Mouse (Mus musculus): ENCODE measurements around the gene Npr2. TPM values are rescaled to one million over a fixed set of nuclear protein-coding genes. Genes with fewer than 3 reads are reported as not detected.
A peak's percentile ranks its signal among the peaks of the same experiment; 100 is the strongest.

Gene Npr2
- polyA plus RNA-seq, 1 experiment from 2014 or later = 15.5 TPM

DNA sequence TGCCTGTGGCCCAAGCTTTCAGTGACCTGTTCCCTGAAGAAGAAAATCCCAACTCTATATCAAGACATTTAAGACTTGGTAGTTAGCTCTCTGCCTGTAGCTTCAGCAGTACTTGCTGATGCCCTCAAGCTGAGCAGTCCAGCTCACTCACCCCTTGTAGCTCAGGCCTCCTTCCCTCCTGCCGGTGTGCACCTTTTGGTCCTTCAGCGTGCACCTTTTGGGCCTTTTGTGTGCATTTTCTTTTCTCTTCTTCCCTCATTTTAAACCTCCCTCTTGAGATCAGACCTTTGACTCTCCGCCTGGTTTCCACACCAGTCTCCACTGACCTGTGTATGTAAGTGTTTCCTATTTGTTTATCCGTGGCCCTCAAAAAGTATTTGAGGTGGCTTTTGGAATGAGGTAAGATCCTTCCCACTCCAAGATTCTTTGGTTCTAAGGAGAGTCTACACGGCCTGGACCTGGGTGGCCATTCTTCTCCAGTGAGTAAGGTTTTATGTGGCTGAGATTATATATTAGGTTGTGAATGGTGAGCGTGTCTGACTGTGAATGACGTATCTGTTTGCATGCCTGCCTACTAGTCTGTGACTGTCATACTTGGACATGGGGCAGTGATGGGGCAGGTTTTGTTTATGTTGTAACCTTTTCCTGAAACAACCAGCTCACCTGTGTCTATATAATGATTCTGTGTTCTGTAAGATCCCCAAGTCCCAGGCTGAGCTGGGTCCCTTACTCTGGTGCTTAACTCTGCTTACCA lies 3.1 kb downstream of the Npr2 start:
- Histone ChIP-seq H3K27ac (ENCODE audit: low read depth, low read length) (no peak overlapping the region), H3K4me2 (no peak overlapping the region), H3K4me3 (ENCODE audit: low read depth, low read length) (no peak overlapping the region), H3K4me1 (ENCODE audit: control insufficient read depth, insufficient read depth, low read length) (peaks cover 21% of the 10 kb centered on the region), H3K9me3 (ENCODE audit: control insufficient read depth, low read length) (no peaks in the 10 kb centered on the region), H3K27me3 (ENCODE audit: control insufficient read depth, insufficient read depth, low read length) (peaks cover 11% of the 10 kb centered on the region), H3K36me3 (ENCODE audit: control insufficient read depth, insufficient read depth, low read length) (no peaks in the 10 kb centered on the region), H3K9ac (ENCODE audit: low read length) (no peak overlapping the region)
- ATAC-seq (ENCODE audit: low FRiP score) (no peak), DNase-seq (ENCODE audit: low spot score, missing footprints) (no peak)
- 85% methylated on average over 7 of the region's 7 CpGs for WGBS

DNA sequence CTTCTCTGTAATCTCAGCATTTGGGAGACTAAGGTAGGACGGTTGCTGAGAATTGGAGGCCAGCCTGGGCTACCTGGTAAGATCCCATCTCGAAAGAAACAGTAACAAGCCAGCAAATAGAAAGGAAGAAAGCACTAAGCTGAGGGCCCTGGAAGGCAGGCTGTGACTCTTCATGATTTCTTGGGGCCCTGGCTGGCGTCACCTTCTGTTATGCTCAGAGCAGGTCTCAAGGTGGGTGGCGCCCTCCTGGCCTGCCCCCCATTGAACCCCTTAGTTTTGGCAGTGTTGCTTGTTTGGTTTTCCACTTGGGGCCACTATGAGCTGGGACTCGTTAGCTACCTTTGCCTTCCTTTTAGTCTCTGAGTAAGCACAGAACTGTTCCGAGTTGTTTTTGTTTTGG lies 5.0 kb downstream of the Npr2 start:
- no peak for DNase-seq (ENCODE audit: low spot score, missing footprints)
- no peaks in the 10 kb centered on the region for H3K9me3 ChIP-seq (ENCODE audit: control insufficient read depth, low read length)
- H3K27me3 ChIP-seq (ENCODE audit: control insufficient read depth, insufficient read depth, low read length) = peaks cover 11% of the 10 kb centered on the region
- WGBS = 81% methylated on average over 6 of the region's 6 CpGs
- H3K36me3 ChIP-seq (ENCODE audit: control insufficient read depth, insufficient read depth, low read length) = no peaks in the 10 kb centered on the region
- no peak overlapping the region for H3K27ac ChIP-seq (ENCODE audit: low read depth, low read length)
- no peak overlapping the region for H3K4me2 ChIP-seq
- H3K9ac ChIP-seq (ENCODE audit: low read length) = no peak overlapping the region
- ATAC-seq (ENCODE audit: low FRiP score) = no peak
- peaks cover 14% of the 10 kb centered on the region for H3K4me1 ChIP-seq (ENCODE audit: control insufficient read depth, insufficient read depth, low read length)
- no peak overlapping the region for H3K4me3 ChIP-seq (ENCODE audit: low read depth, low read length)

DNA sequence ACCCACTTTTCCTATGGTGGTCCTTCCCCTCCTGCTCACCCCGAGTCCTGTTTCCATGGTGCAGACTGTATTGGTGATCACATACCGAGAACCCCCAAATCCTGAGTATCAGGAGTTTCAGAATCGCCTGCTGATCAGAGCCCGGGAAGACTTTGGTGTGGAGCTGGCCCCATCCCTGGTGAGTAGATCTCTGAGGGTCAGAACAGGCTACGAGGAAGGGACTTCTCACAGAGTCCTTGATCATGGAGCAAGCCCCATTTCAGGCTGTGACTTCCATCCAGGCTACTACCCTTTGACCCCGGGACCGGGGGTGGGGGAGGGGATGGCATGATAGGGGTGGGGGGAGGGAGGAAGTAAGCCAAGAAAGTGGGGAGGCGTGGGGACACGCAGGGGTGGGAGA lies 8.3 kb downstream of the Npr2 start:
- Histone ChIP-seq H3K4me1 (ENCODE audit: control insufficient read depth, insufficient read depth, low read length) (no peaks in the 10 kb centered on the region), H3K4me2 (no peak overlapping the region), H3K27me3 (ENCODE audit: control insufficient read depth, insufficient read depth, low read length) (no peaks in the 10 kb centered on the region), H3K36me3 (ENCODE audit: control insufficient read depth, insufficient read depth, low read length) (no peaks in the 10 kb centered on the region), H3K4me3 (ENCODE audit: low read depth, low read length) (no peak overlapping the region), H3K9me3 (ENCODE audit: control insufficient read depth, low read length) (no peaks in the 10 kb centered on the region), H3K9ac (ENCODE audit: low read length) (no peak overlapping the region), H3K27ac (ENCODE audit: low read depth, low read length) (no peak overlapping the region)
- WGBS = 75% methylated on average over 9 of the region's 9 CpGs
- no peak for ATAC-seq (ENCODE audit: low FRiP score)
- DNase-seq (ENCODE audit: low spot score, missing footprints) = no peak

DNA sequence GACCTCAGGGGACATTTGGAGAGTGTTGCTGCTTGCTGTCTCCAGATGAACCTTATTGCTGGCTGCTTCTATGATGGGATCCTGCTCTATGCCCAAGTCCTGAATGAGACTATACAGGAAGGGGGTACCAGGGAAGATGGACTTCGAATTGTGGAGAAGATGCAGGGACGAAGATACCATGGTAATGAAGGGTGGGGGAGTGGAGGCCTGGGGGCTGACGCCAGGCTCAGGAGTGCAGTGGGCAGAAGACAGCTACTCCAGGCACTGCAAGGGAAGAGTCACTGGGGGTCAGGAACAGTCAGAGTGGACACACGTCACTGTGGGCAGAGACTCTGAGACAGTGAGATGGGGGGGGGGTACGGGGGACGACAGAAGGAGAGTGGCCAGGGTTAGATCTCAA lies 8.8 kb downstream of the Npr2 start:
- H3K9me3 ChIP-seq (ENCODE audit: control insufficient read depth, low read length) = no peaks in the 10 kb centered on the region
- ATAC-seq (ENCODE audit: low FRiP score) = no peak
- no peak overlapping the region for H3K9ac ChIP-seq (ENCODE audit: low read length)
- H3K4me2 ChIP-seq = no peak overlapping the region
- no peaks in the 10 kb centered on the region for H3K36me3 ChIP-seq (ENCODE audit: control insufficient read depth, insufficient read depth, low read length)
- no peaks in the 10 kb centered on the region for H3K4me1 ChIP-seq (ENCODE audit: control insufficient read depth, insufficient read depth, low read length)
- H3K27me3 ChIP-seq (ENCODE audit: control insufficient read depth, insufficient read depth, low read length) = no peaks in the 10 kb centered on the region
- WGBS = 86% methylated on average over 6 of the region's 6 CpGs
- no peak for DNase-seq (ENCODE audit: low spot score, missing footprints)
- H3K27ac ChIP-seq (ENCODE audit: low read depth, low read length) = no peak overlapping the region
- H3K4me3 ChIP-seq (ENCODE audit: low read depth, low read length) = no peak overlapping the region

DNA sequence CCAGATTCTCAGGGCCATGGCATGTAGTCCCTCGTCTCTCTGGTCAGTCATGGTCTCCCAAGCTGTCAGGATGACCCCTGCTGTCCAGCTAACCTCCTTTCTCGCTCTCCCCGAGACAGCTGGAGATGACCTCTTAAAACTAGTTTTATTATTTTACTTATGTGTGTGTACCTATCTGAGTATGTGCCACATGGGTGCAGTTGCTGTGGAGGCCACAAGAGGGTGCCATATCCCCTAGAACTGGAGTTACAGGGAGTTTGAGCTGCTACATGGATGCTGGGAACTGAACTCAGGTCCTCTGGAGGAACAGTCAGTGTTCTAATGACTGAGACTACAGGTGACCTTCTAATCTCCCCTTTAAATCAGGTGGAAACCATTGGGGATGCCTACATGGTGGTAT lies 18.0 kb downstream of the Npr2 start:
- peaks cover 7% of the 10 kb centered on the region for H3K4me1 ChIP-seq (ENCODE audit: control insufficient read depth, insufficient read depth, low read length)
- H3K4me3 ChIP-seq (ENCODE audit: low read depth, low read length) = no peak overlapping the region
- no peaks in the 10 kb centered on the region for H3K36me3 ChIP-seq (ENCODE audit: control insufficient read depth, insufficient read depth, low read length)
- ATAC-seq (ENCODE audit: low FRiP score) = no peak
- H3K9ac ChIP-seq (ENCODE audit: low read length) = no peak overlapping the region
- H3K4me2 ChIP-seq = no peak overlapping the region
- 93% methylated on average over 3 of the region's 3 CpGs for WGBS
- DNase-seq (ENCODE audit: low spot score, missing footprints) = peak; percentile 78
- no peak overlapping the region for H3K27ac ChIP-seq (ENCODE audit: low read depth, low read length)
- H3K9me3 ChIP-seq (ENCODE audit: control insufficient read depth, low read length) = no peaks in the 10 kb centered on the region; the same call in 1 of the 2 replicates
- H3K27me3 ChIP-seq (ENCODE audit: control insufficient read depth, insufficient read depth, low read length) = no peaks in the 10 kb centered on the region

DNA sequence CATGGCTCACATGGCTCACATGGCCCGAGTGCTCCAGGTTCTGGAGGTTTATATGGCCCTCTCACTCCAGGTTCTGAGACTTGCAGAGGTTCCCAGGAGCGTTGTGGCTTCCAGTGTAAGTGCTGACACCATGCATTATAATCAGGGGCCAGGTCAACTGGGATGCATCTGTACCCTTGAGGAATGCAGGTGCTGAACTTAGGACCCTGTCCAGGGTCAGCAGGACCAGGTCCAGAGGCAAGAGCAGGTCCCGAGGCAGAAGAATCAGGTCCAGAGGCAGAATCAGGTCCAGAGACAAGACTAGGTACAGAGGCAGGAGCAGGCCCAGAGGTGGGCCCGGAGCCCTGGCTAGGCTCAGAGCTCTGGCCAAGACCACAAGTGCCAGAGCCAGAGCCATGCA lies 21.0 kb downstream of the Npr2 start:
- Histone ChIP-seq H3K4me1 (ENCODE audit: control insufficient read depth, insufficient read depth, low read length) (peaks cover 12% of the 10 kb centered on the region), H3K4me3 (ENCODE audit: low read depth, low read length) (no peak overlapping the region), H3K36me3 (ENCODE audit: control insufficient read depth, insufficient read depth, low read length) (no peaks in the 10 kb centered on the region), H3K4me2 (peak overlapping the region; percentile 40), H3K27ac (ENCODE audit: low read depth, low read length) (no peak overlapping the region), H3K9me3 (ENCODE audit: control insufficient read depth, low read length) (no peaks in the 10 kb centered on the region; the same call in 1 of the 2 replicates), H3K9ac (ENCODE audit: low read length) (no peak overlapping the region), H3K27me3 (ENCODE audit: control insufficient read depth, insufficient read depth, low read length) (no peaks in the 10 kb centered on the region)
- ATAC-seq (ENCODE audit: low FRiP score) = no peak
- no peak for DNase-seq (ENCODE audit: low spot score, missing footprints)
- 89% methylated on average over 4 of the region's 4 CpGs for WGBS

DNA sequence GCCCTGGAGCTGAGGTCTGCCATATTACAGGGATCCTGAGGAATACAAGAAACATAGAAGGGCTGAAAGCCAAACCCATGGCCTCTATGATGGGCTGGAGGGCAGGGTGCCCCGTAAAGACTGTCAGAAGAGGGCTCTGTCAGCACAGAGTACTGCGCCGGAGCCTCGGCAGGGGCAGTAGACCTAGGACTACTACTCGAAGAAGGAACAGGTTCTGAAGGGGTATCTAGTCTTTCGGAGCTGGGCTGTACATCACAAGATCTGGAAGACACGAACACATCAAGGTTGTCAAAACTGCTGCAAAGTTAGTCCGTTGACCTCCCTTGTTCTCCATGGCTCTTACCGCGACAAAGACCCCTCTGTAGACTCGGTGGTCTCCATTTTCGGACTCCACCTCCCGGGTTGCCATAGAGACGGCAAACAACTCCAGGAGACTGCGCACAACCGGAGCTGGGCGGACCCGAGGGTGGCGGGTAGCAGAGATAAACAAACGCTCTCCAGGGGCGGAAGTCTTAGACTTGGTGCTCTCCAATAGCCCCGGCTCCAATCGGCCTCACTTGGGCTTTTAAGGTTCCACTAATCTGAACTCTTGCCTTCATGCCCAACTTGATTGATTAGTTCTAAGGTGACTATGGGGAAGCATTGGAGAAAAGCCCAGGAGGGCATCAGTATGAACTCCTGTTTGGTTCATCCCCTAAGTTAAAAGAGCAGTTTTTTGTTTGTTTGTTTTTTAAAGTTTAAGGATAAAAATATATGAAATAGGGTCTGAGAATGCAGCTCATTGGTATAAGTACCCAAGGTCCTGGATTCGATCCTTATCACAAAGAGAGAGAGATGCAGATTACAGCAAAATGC lies 21.7 kb downstream of the Npr2 start, which contains the start of gene Spag8:
Spag8 (minus strand) TSS at position 434 of the 855 bp plus-strand sequence.
- Histone ChIP-seq H3K9me3 (ENCODE audit: control insufficient read depth, low read length) (no peaks in the 10 kb centered on the region; the same call in 1 of the 2 replicates), H3K27me3 (ENCODE audit: control insufficient read depth, insufficient read depth, low read length) (0 out of 2 replicates have a peak, but pooled peaks cover under 1% of the 10 kb centered on the region), H3K4me2 (peak within 1 kb of the TSS; percentile 40), H3K9ac (ENCODE audit: low read length) (peak within 1 kb of the TSS; percentile 42; the same call in 1 of the 2 replicates), H3K4me1 (ENCODE audit: control insufficient read depth, insufficient read depth, low read length) (peaks cover 12% of the 10 kb centered on the region), H3K27ac (ENCODE audit: low read depth, low read length) (no peak within 1 kb of the TSS), H3K4me3 (ENCODE audit: low read depth, low read length) (peak within 1 kb of the TSS; percentile 25), H3K36me3 (ENCODE audit: control insufficient read depth, insufficient read depth, low read length) (no peaks in the 10 kb centered on the region)
- 13% methylated on average over 24 of the region's 24 CpGs for WGBS
- no peak for ATAC-seq (ENCODE audit: low FRiP score)
- DNase-seq (ENCODE audit: low spot score, missing footprints) = peak; percentile 93

DNA sequence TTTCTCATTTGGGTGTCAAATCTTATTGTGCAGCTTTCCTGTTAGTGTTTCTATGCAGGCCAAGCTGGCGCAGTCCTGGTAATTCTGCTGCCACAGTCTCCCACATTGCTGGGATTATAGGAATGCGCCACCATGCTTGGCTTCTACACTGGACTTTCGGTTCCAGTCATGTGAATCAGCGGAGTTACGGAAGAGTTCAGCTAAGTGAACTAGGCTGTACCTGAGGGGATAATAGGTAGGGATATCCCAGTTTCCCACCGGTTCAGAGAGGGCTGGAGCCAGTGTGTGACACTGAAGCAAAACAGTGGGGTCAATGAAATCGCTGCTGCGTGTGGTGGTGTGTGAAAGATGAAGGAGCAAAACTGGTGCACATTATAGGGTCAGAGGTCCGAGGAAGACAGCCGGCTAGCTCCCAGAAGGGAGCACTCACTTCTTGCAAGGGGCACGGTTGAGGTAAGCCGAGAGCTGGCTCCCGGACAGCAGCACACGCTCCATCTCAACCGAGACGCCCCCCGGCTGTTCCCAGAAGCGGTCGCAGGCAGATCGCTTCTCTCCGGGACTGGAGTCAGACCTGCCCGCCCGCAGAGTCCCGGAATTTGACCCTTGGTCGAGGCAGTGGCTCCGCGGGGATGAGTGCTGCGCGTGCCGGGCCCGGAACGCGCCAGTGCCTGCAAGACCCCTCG lies 24.1 kb downstream of the Npr2 start:
- peak overlapping the region; percentile 85 for H3K9ac ChIP-seq (ENCODE audit: low read length)
- ATAC-seq (ENCODE audit: low FRiP score) (peak; percentile 60), DNase-seq (ENCODE audit: low spot score, missing footprints) (no peak)
- WGBS = 5% methylated on average over 34 of the region's 34 CpGs
- H3K27ac ChIP-seq (ENCODE audit: low read depth, low read length) = peak overlapping the region; percentile 85
- no peaks in the 10 kb centered on the region for H3K36me3 ChIP-seq (ENCODE audit: control insufficient read depth, insufficient read depth, low read length)
- peaks cover 12% of the 10 kb centered on the region for H3K4me1 ChIP-seq (ENCODE audit: control insufficient read depth, insufficient read depth, low read length)
- H3K9me3 ChIP-seq (ENCODE audit: control insufficient read depth, low read length) = no peaks in the 10 kb centered on the region
- H3K27me3 ChIP-seq (ENCODE audit: control insufficient read depth, insufficient read depth, low read length) = 0 out of 2 replicates have a peak, but pooled peaks cover 2% of the 10 kb centered on the region
- H3K4me3 ChIP-seq (ENCODE audit: low read depth, low read length) = peak overlapping the region; percentile 84
- peak overlapping the region; percentile 65 for H3K4me2 ChIP-seq

All from midbrain, embryonic 11.5 days (tissue).